Mouse (Mus musculus) forebrain, embryonic 10.5 days (tissue): ENCODE measurements around the gene Rhbdd1. TPM values are rescaled to one million over a fixed set of nuclear protein-coding genes. Genes with fewer than 3 reads are reported as not detected.

Source experiments
- microRNA-seq: library from miRNA; unstranded; fragments of <30 nt; microRNA quantifications from one replicate; pipeline ENCODE4, GENCODE M21; 2017
- polyA plus RNA-seq: library from polyadenylated mRNA; unstranded; fragments of >200 nt; fragmentation: Nextera tagmentation; extraction: Ambion mirVana; gene quantifications from 2 replicates; pipeline ENCODE4 v1.2.1, GENCODE M21; 2016

Gene Rhbdd1
- polyA plus RNA-seq, 1 experiment from 2014 or later = 10.2 TPM

Small RNAs within 50 kb of the gene (microRNA-seq; reads per million reads assigned to microRNA genes)
- gene Gm22112 = not detected

Other genes with a start within 250 kb of the Rhbdd1 start
- 31.1 and 31.3 TPM in 2 replicates for gene Gm9747, start 83.3 kb upstream of the Rhbdd1 start, polyA plus RNA-seq
- 11.3 and 11.8 TPM in 2 replicates for gene Irs1, start 25.0 kb upstream of the Rhbdd1 start, polyA plus RNA-seq